Mouse (Mus musculus): ENCODE results near the gene Gm39566.
"Not testable (repeated sequence)": the region's sequence is repeated elsewhere in the genome, so short reads cannot be mapped to it uniquely, and the experiment has no call there.

Gene Gm39566

GRCm38 (mm10) chr11:69815155-69815554 is at the start of gene Gm39566:
Gene Gm39566 (minus strand): TSS chr11:69815298.
- no peak for DNase-seq (ENCODE audit: low read depth, low spot score)

GRCm38 (mm10) chr11:69864138-69864860 is 49.2 kb upstream of the Gm39566 start:
- DNase-seq (ENCODE audit: low read depth, low spot score): no peak

GRCm38 (mm10) chr11:69863729-69864128 is 48.6 kb upstream of the Gm39566 start:
- DNase-seq (ENCODE audit: low read depth, low spot score): not testable (repeated sequence)

- no peak for DNase-seq (ENCODE audit: low read depth, low spot score)
Measured at GRCm38 (mm10) chr11:69858113-69858998, 43.3 kb upstream of the Gm39566 start, which contains the start of gene Tnk1. Gene Tnk1 (minus strand): TSS chr11:69858730.

GRCm38 (mm10) chr11:69855347-69855746 is 40.2 kb upstream of the Gm39566 start:
- no peak for DNase-seq (ENCODE audit: low read depth, low spot score)

- DNase-seq (ENCODE audit: low read depth, low spot score): no peak
Measured at GRCm38 (mm10) chr11:69854680-69855079, 39.6 kb upstream of the Gm39566 start.

- DNase-seq (ENCODE audit: low read depth, low spot score): no peak
Measured at GRCm38 (mm10) chr11:69853994-69854393, 38.9 kb upstream of the Gm39566 start.

GRCm38 (mm10) chr11:69850754-69851153 is 35.7 kb upstream of the Gm39566 start:
- DNase-seq (ENCODE audit: low read depth, low spot score): no peak

- DNase-seq (ENCODE audit: low read depth, low spot score): no peak
Measured at GRCm38 (mm10) chr11:69849884-69850283, 34.8 kb upstream of the Gm39566 start.

GRCm38 (mm10) chr11:69849128-69849527 is 34.0 kb upstream of the Gm39566 start:
- no peak for DNase-seq (ENCODE audit: low read depth, low spot score)

- DNase-seq (ENCODE audit: low read depth, low spot score): no peak
Measured at GRCm38 (mm10) chr11:69848021-69848420, 32.9 kb upstream of the Gm39566 start.

- DNase-seq (ENCODE audit: low read depth, low spot score): no peak
Measured at GRCm38 (mm10) chr11:69846738-69847688, 31.9 kb upstream of the Gm39566 start.

GRCm38 (mm10) chr11:69846198-69846680 is 31.1 kb upstream of the Gm39566 start, which contains the start of gene Plscr3:
Gene Plscr3 (plus strand): TSS chr11:69846376.
- DNase-seq (ENCODE audit: low read depth, low spot score): peak; percentile 79

- no peak for DNase-seq (ENCODE audit: low read depth, low spot score)
Measured at GRCm38 (mm10) chr11:69838714-69839104, 23.6 kb upstream of the Gm39566 start.

- peak; percentile 97 for DNase-seq (ENCODE audit: low read depth, low spot score)
Measured at GRCm38 (mm10) chr11:69837952-69838713, 23.0 kb upstream of the Gm39566 start, which contains the start of gene Tmem256. Gene Tmem256 (plus strand): TSS chr11:69838514.

- DNase-seq (ENCODE audit: low read depth, low spot score): no peak
Measured at GRCm38 (mm10) chr11:69837604-69837951, 22.5 kb upstream of the Gm39566 start, which contains the start of gene Nlgn2. Gene Nlgn2 (minus strand): TSS chr11:69837784.

- no peak for DNase-seq (ENCODE audit: low read depth, low spot score)
Measured at GRCm38 (mm10) chr11:69836703-69837576, 21.8 kb upstream of the Gm39566 start.

GRCm38 (mm10) chr11:69835966-69836335 is 20.9 kb upstream of the Gm39566 start:
- DNase-seq (ENCODE audit: low read depth, low spot score): no peak

- no peak for DNase-seq (ENCODE audit: low read depth, low spot score)
Measured at GRCm38 (mm10) chr11:69835326-69835965, 20.3 kb upstream of the Gm39566 start.

All from skeletal muscle tissue, adult 2 months (tissue).